Mouse (Mus musculus) hindbrain, embryonic 14.5 days (tissue): ENCODE data around the gene Hist1h2ag. TPM values are rescaled to one million over a fixed set of nuclear protein-coding genes. Genes with fewer than 3 reads are reported as not detected.
A peak's percentile ranks its signal among the peaks of the same experiment; 100 is the strongest.

Source experiments
- ATAC-seq: fragments of 200-750 bp; cut with Nextera tagmentation; 2 replicates; pipeline ENCODE4 v1.8.0; 2017; ENCODE audit warnings: moderate number of reproducible peaks, mild to moderate bottlenecking, moderate TSS enrichment, moderate library complexity; ENCODE audit not compliant: low FRiP score
- DNase-seq: peaks from one replicate; pipeline ENCODE4 v3.0.0-alpha.2; 2015; ENCODE audit warnings: low spot score
- H3K27ac ChIP-seq: fragments of 300-500 bp; sonication (generic); 2 replicates; pipeline ENCODE4 v1.5.1; 2014; ENCODE audit warnings: mild to moderate bottlenecking, moderate library complexity
- H3K27me3 ChIP-seq: fragments of 300-500 bp; sonication (generic); 2 replicates; pipeline ENCODE4 v1.6.1; 2014; ENCODE audit warnings: mild to moderate bottlenecking, low read length, mixed read lengths; ENCODE audit not compliant: control insufficient read depth, insufficient read depth
- H3K36me3 ChIP-seq: fragments of 300-500 bp; sonication (generic); replicated peaks from 2 replicates; pipeline ENCODE4 v1.6.1; 2014; ENCODE audit not compliant: control insufficient read depth, insufficient read depth
- H3K4me1 ChIP-seq: fragments of 300-500 bp; sonication (generic); replicated peaks from 2 replicates; pipeline ENCODE4 v1.6.1; 2014; ENCODE audit warnings: antibody characterized with exemption, low read length, mixed read lengths; ENCODE audit not compliant: control insufficient read depth, insufficient read depth
- H3K4me2 ChIP-seq: fragments of 300-500 bp; sonication (generic); replicated peaks from 2 replicates; pipeline ENCODE4 v1.6.1; 2014; ENCODE audit warnings: mild to moderate bottlenecking, moderate library complexity
- H3K4me3 ChIP-seq: fragments of 300-500 bp; sonication (generic); replicated peaks from 2 replicates; pipeline ENCODE4 v1.5.1; 2014; ENCODE audit warnings: mild to moderate bottlenecking, low read length
- H3K9ac ChIP-seq: fragments of 300-500 bp; sonication (generic); 2 replicates; pipeline ENCODE4 v1.6.1; 2014
- H3K9me3 ChIP-seq: fragments of 300-500 bp; sonication (generic); 2 replicates; pipeline ENCODE4 v1.6.1; 2016; ENCODE audit warnings: low read length; ENCODE audit not compliant: control insufficient read depth
- WGBS: fragments of 180-500 bp; shearing (Covaris S2); extraction: QIAGEN DNeasy Blood & Tissue Kit; methylation state at CpG from one replicate; pipeline ENCODE4 v1.1.7; 2014; 5-methylcytosine and 5-hydroxymethylcytosine counted together
- polyA plus RNA-seq: library from polyadenylated mRNA; unstranded; fragments of >200 nt; fragmentation: Nextera tagmentation; extraction: Ambion mirVana; gene quantifications from 2 replicates; pipeline ENCODE4 v1.2.1, GENCODE M21; 2014

Gene Hist1h2ag
- polyA plus RNA-seq, 1 experiment from 2014 or later: 5.3 TPM

DNA sequence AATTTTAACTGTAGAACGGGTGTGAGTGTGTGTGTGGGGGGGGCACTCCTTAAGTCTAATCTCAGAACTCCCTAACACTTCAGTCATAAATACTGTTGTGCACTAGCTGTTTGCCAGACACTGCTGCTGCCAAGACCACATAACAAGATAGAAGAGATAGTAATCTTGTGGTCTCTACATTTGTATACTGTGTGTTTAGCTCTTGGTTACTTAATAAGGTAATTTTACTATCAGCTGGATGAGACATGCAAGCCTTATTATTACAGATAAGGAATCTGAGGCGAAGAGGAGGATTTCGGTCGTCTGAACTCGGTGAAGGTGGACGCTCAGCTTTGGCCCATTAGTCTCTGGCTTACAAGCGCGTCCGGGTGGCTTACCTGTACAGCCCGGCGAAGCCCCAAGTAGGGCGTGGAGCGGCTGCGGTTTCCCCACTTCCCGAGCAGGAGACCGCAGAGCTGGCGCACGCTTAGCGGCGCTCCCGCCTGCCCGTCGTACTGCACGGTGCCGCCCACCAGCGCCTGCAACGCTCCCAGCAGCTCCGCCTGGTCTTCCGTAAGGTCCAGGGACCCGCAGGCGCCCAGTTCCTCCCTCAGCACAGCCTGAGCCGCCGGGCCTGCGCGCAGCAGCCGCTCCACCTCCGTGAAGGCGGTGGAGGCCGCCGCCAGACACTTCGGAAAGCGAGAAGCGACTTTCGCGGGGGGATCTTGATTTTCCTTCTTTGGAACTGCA lies 37.0 kb downstream of the Hist1h2ag start:
- Histone ChIP-seq H3K4me3 (peak overlapping the region; percentile 35), H3K4me2 (peak overlapping the region; percentile 79), H3K4me1 (peaks cover 15% of the 10 kb centered on the region), H3K27me3 (peaks cover 100% of the 10 kb centered on the region), H3K9me3 (no peaks in the 10 kb centered on the region), H3K36me3 (no peaks in the 10 kb centered on the region), H3K9ac (peak overlapping the region; percentile 42; the same call in 1 of the 2 replicates), H3K27ac (no peak overlapping the region)
- ATAC-seq (peak; percentile 79), DNase-seq (no peak)
- under 1% methylated on average over 45 of the region's 45 CpGs for WGBS

DNA sequence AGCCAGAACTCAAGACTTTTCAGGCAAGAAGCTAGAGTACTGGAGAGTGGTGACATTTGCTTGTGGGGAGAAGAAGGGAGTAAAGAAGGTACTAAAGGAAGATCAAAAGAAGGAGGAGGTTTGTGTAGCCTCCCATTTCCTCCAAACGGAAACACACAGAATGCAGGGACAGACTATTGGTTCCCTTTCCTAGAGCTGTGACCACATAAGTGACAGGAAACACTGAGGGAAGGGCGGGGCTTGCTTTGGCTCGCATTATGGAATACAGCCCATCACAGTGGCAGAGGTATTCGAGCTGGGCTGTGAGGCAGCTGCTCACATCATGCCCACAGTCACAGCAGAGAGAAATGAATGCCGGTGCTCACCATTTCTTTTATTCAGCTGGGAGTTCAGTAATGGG lies 40.9 kb downstream of the Hist1h2ag start:
- H3K4me1 ChIP-seq: peaks cover 14% of the 10 kb centered on the region
- no peak overlapping the region for H3K4me2 ChIP-seq
- H3K36me3 ChIP-seq: no peaks in the 10 kb centered on the region
- H3K27me3 ChIP-seq: peaks cover 95% of the 10 kb centered on the region
- DNase-seq (no peak), ATAC-seq (no peak)
- no peaks in the 10 kb centered on the region for H3K9me3 ChIP-seq
- H3K4me3 ChIP-seq: no peak overlapping the region
- no peak overlapping the region for H3K9ac ChIP-seq
- WGBS: 37% methylated on average over 5 of the region's 5 CpGs
- H3K27ac ChIP-seq: no peak overlapping the region

DNA sequence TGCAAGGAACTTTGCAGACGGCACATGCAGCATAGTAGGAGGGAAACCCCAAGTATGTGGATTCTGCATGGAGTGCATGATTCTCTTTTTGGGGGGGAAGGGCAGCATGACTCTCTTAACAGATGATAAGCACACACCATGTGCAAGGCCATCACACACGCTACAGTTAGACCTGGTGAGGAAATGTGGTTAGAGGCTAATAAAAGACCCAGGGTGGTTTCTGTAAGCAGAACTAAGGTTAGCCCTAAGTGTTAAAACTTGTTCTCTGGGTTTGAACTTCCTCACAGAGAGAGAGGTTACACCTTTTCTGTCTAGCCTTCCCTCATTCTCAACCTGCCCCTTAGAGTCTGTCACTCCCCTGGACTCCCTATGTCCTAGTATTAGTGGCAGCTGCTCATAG lies 41.4 kb downstream of the Hist1h2ag start:
- no peak overlapping the region for H3K4me3 ChIP-seq
- peaks cover 10% of the 10 kb centered on the region for H3K4me1 ChIP-seq
- no peak for ATAC-seq
- WGBS: 70% methylated on average over 2 of the region's 2 CpGs
- H3K9ac ChIP-seq: no peak overlapping the region
- H3K4me2 ChIP-seq: no peak overlapping the region
- H3K36me3 ChIP-seq: no peaks in the 10 kb centered on the region
- peaks cover 95% of the 10 kb centered on the region for H3K27me3 ChIP-seq
- H3K9me3 ChIP-seq: no peaks in the 10 kb centered on the region
- DNase-seq: no peak
- H3K27ac ChIP-seq: no peak overlapping the region

DNA sequence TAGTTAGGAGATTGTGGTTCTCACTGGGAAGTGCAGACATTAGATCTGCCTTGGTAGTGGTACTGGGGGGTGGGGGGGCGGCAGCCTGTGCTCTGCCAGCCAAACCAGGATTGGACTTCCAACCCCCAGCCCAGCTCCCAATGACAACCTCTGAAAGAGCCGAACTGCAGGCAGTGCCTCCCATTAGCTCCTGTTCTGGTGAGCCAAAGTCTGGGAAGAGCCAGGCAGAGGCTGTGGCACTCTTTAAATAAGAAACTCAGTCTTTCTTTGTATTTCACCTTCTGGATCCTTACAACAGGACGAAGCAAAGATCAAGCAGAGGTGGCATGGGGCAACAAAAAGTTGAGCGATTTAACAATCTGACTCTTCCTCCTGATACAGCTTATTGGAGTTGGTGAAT lies 43.6 kb downstream of the Hist1h2ag start:
- 31% methylated on average over 4 of the region's 4 CpGs for WGBS
- DNase-seq: no peak
- ATAC-seq: no peak

DNA sequence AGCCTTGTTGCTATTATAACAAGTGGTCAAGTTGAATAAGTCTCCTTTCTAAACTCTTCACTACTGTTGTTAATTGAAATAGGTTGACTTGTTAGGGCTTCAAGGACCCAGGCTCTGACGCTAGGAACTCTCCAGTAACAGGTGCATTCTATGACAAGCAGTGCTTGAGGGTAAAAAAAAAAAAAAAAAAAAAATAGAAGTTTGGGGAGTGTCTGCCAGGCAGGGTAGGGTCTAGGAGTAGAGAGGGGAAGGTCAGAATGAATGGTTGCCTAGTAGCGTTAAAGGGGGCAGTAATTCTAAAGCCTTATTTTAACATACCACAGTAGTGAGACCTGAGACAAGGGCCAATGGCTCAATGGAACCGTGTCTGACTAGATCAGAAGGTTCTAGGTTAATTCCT lies 44.3 kb downstream of the Hist1h2ag start:
- ATAC-seq (no peak), DNase-seq (no peak)
- Histone ChIP-seq H3K4me1 (no peaks in the 10 kb centered on the region), H3K36me3 (no peaks in the 10 kb centered on the region), H3K27me3 (peaks cover 95% of the 10 kb centered on the region), H3K9ac (no peak overlapping the region), H3K27ac (no peak overlapping the region), H3K4me2 (no peak overlapping the region), H3K9me3 (no peaks in the 10 kb centered on the region), H3K4me3 (no peak overlapping the region)
- 33% methylated on average over 3 of the region's 3 CpGs for WGBS

More for the DNA sequence above, 43.6 kb downstream of the Hist1h2ag start:
- Histone ChIP-seq H3K4me3 (no peak overlapping the region), H3K9me3 (no peaks in the 10 kb centered on the region), H3K27me3 (peaks cover 95% of the 10 kb centered on the region), H3K36me3 (no peaks in the 10 kb centered on the region), H3K9ac (no peak overlapping the region), H3K27ac (no peak overlapping the region), H3K4me1 (no peaks in the 10 kb centered on the region), H3K4me2 (no peak overlapping the region)

DNA sequence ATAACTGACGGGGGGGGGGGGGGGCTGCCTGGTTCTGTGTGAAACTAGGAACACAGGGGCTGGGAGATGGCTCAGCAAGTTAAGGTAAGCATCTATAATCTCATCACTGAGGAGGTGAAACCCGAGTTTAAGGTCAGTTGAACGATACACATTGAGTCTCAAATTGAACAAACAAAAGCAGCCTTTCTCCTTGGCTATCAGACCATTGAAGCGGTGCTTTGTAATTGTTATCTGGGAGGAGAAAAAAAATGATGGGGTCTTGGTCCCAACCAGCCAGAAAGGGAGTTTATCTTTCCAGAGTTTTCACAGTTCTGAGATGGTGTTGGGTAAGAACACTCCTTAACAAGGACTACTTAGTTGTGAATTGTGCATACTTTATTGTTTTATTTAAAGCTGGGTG lies 44.9 kb downstream of the Hist1h2ag start:
- Histone ChIP-seq H3K9ac (no peak overlapping the region), H3K4me1 (no peaks in the 10 kb centered on the region), H3K36me3 (no peaks in the 10 kb centered on the region), H3K9me3 (no peaks in the 10 kb centered on the region), H3K4me2 (no peak overlapping the region), H3K27ac (no peak overlapping the region), H3K4me3 (no peak overlapping the region), H3K27me3 (peaks cover 94% of the 10 kb centered on the region)
- ATAC-seq (no peak), DNase-seq (no peak)
- WGBS: 8% methylated on average over 4 of the region's 4 CpGs

DNA sequence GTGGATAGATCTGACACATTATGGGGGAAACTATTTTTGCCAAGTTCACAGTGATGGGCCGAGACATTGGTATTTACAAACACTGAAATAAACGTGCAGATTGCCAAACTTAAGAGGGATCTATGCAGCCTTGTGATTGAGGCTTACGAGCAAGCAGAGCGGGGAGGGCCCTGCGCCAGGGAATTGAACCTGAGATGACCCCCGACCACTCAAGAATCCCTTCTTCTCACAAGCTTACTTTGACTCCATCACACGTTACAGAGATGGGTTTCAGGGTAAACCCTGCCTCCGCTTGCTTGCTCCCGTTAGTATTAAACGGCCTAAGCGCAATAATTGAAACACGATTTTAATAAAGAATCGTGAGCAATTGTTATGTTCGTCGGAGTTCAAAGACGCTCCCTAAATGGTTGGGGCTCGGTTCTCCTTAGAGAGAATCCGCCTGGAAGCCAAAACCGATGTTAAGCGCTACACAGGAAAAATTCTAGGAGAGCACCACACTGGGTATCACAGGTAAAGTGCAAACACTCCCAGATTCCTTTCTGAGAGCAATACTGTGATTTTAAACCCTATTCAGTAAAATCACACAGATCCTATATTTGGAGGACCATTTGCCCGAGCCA lies 45.4 kb downstream of the Hist1h2ag start:
- Histone ChIP-seq H3K4me3 (peak overlapping the region; percentile 13; the same call in 1 of the 2 replicates), H3K4me1 (no peaks in the 10 kb centered on the region), H3K36me3 (no peaks in the 10 kb centered on the region), H3K9ac (no peak overlapping the region), H3K9me3 (no peaks in the 10 kb centered on the region), H3K27ac (no peak overlapping the region), H3K27me3 (peaks cover 94% of the 10 kb centered on the region), H3K4me2 (0 out of 2 replicates have a peak overlapping the region, but pooled peaks have one; percentile 21)
- no peak for ATAC-seq
- 2% methylated on average over 21 of the region's 21 CpGs for WGBS
- no peak for DNase-seq

DNA sequence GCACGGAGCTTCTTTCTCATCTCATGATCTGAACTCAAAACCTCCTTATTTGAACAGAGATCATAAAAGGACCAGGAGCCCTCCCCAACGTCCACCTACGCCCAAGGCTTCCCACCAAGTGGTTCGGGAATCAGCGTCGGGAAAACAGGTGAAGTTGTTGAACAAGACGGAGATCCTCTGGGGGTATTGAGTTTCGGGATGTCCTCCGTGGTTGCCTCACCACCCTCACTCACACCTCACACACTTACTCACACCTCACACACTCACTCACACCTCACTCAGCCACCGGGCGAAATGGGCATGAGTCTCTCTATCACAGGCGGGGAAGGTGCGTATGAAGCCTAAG lies 45.9 kb downstream of the Hist1h2ag start:
- Histone ChIP-seq H3K9me3 (no peaks in the 10 kb centered on the region), H3K9ac (no peak overlapping the region), H3K4me2 (0 out of 2 replicates have a peak overlapping the region, but pooled peaks have one; percentile 21), H3K4me3 (peak overlapping the region; percentile 13), H3K36me3 (no peaks in the 10 kb centered on the region), H3K27ac (no peak overlapping the region), H3K27me3 (peaks cover 94% of the 10 kb centered on the region), H3K4me1 (no peaks in the 10 kb centered on the region)
- 2% methylated on average over 13 of the region's 13 CpGs for WGBS
- DNase-seq: no peak
- ATAC-seq: no peak

DNA sequence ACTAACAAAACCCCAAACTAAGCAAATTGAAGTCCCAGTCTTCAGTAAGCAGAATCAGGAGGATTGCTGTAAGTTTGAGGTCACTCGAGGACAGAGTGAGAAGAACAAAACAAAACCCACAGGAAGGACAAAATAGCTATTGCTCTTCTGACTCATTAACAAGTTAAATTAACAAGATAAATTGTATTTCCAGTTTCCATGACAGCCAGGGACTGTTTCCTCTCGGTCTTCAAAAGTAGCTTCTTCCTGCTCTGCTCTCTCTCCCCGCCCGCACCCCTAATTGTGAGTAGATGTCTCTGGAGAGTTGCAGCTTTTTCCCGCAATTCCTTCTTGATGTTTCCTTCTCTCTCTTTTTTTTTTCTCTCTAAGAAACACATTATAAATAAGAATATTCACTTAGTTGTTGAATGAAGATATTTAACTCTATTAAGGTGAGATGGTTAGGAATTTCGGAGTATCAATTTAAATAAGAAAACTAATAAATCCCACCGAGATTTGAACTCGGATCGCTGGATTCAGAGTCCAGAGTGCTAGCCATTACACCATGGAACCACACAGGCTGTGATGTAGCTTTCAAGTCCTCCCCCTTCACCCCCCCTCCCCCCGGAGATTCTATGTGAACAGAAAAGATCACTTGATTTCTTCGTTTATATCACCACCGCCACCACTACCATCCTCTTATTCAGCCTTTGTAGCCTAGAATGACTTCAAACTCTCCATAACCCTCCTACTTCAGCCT lies 46.5 kb downstream of the Hist1h2ag start:
- DNase-seq: peak; percentile 54
- peak overlapping the region; percentile 13 for H3K4me3 ChIP-seq

More for the DNA sequence above, 46.5 kb downstream of the Hist1h2ag start:
- peak overlapping the region; percentile 41 for H3K4me2 ChIP-seq
- peaks cover 94% of the 10 kb centered on the region for H3K27me3 ChIP-seq
- 2% methylated on average over 12 of the region's 12 CpGs for WGBS
- H3K36me3 ChIP-seq: no peaks in the 10 kb centered on the region
- H3K9ac ChIP-seq: no peak overlapping the region
- no peaks in the 10 kb centered on the region for H3K4me1 ChIP-seq
- H3K9me3 ChIP-seq: no peaks in the 10 kb centered on the region
- no peak for ATAC-seq
- H3K27ac ChIP-seq: no peak overlapping the region
